Mouse (Mus musculus) heart, adult 9 months (tissue): ENCODE data around the gene Nr2f2.

Source experiments
- DNase-seq, 2 experiments: peaks; one replicate each; pipeline ENCODE4 v3.0.0; 2022; ENCODE audit warnings: low spot score in 2 of 2

Gene Nr2f2

GRCm38 (mm10) chr7:70332064-70332850 is 34.3 kb downstream of the Nr2f2 start:
- DNase-seq: no peak

GRCm38 (mm10) chr7:70331243-70332063 is 35.1 kb downstream of the Nr2f2 start:
- DNase-seq: no peak

GRCm38 (mm10) chr7:70330761-70331242 is 35.7 kb downstream of the Nr2f2 start:
- DNase-seq: no peak

GRCm38 (mm10) chr7:70330207-70330562 is 36.4 kb downstream of the Nr2f2 start:
- DNase-seq: no peak

- DNase-seq: no peak
Observed at GRCm38 (mm10) chr7:70329521-70330206, 36.9 kb downstream of the Nr2f2 start.

- DNase-seq: no peak
Observed at GRCm38 (mm10) chr7:70329037-70329516, 37.5 kb downstream of the Nr2f2 start.

GRCm38 (mm10) chr7:70328206-70329036 is 38.1 kb downstream of the Nr2f2 start:
- DNase-seq: no peak

- no peak for DNase-seq
Observed at GRCm38 (mm10) chr7:70327191-70327590, 39.3 kb downstream of the Nr2f2 start.

- no peak for DNase-seq
Observed at GRCm38 (mm10) chr7:70326176-70327035, 40.1 kb downstream of the Nr2f2 start.

- DNase-seq: no peak
Observed at GRCm38 (mm10) chr7:70325381-70325780, 41.2 kb downstream of the Nr2f2 start.

GRCm38 (mm10) chr7:70324541-70324940 is 42.0 kb downstream of the Nr2f2 start:
- no peak for DNase-seq

GRCm38 (mm10) chr7:70324041-70324440 is 42.5 kb downstream of the Nr2f2 start:
- no peak for DNase-seq

GRCm38 (mm10) chr7:70305716-70306115 is 60.8 kb downstream of the Nr2f2 start:
- DNase-seq: no peak

- no peak for DNase-seq
Observed at GRCm38 (mm10) chr7:70304426-70304825, 62.1 kb downstream of the Nr2f2 start.
